Mouse (Mus musculus) liver, embryonic 14.5 days (tissue): ENCODE measurements around the gene Shank2.

Experiments
- CTCF ChIP-seq: IDR thresholded peaks from 2 replicates; pipeline ENCODE4 v1.5.1; 2016; ENCODE audit warnings: antibody characterized with exemption, low read depth, control low read depth
- EP300 ChIP-seq: IDR thresholded peaks from 2 replicates; pipeline ENCODE4 v1.6.1; 2016; ENCODE audit warnings: antibody characterized with exemption, low read depth

DNA sequence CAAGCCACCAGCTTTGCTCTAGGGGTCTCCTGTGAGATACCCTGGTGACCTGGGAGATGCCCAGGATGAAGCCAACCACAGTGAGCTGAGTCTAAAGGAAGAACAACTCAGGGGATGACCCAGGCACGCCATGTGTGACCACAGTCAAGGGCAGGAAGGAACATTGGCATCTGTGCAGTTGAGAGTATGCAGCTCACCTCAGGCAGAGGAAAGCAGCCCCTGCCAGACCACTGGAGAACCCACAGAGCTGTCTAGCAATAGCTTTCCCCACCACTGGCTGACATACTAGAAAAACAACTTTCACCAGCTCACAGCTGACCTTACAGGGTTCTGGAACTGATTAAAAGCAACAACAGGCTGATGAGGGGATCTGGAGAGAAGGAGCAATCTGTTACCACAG, 446.5 kb downstream of the Shank2 start:
- TF ChIP-seq CTCF: no peak
- no peak for TF ChIP-seq EP300
